Mouse (Mus musculus) limb, embryonic 15.5 days (tissue): Measurements from ENCODE around the gene Sema3d. TPM values are rescaled to one million over a fixed set of nuclear protein-coding genes. Genes with fewer than 3 reads are reported as not detected.

Source experiments
- ATAC-seq: fragments of 200-750 bp; cut with Nextera tagmentation; 2 replicates; pipeline ENCODE4 v1.8.0; 2017; ENCODE audit warnings: low read depth, moderate TSS enrichment; ENCODE audit not compliant: insufficient number of reproducible peaks, low FRiP score, low TSS enrichment
- H3K27ac ChIP-seq: fragments of 300-500 bp; sonication (generic); 2 replicates; pipeline ENCODE4 v1.5.1; 2015; ENCODE audit warnings: moderate library complexity, mild to moderate bottlenecking, inconsistent platforms
- H3K27me3 ChIP-seq: fragments of 300-500 bp; sonication (generic); 2 replicates; pipeline ENCODE4 v1.6.1; 2015; ENCODE audit warnings: inconsistent platforms
- H3K36me3 ChIP-seq: fragments of 300-500 bp; sonication (generic); 2 replicates; pipeline ENCODE4 v1.6.1; 2015; ENCODE audit warnings: inconsistent platforms
- H3K4me1 ChIP-seq: fragments of 300-500 bp; sonication (generic); 2 replicates; pipeline ENCODE4 v1.6.1; 2015; ENCODE audit warnings: inconsistent platforms
- H3K4me2 ChIP-seq: fragments of 300-500 bp; sonication (generic); 2 replicates; pipeline ENCODE4 v1.6.1; 2015; ENCODE audit warnings: mild to moderate bottlenecking, inconsistent platforms
- H3K4me3 ChIP-seq: fragments of 300-500 bp; sonication (generic); 2 replicates; pipeline ENCODE4 v1.5.1; 2015; ENCODE audit warnings: mild to moderate bottlenecking, inconsistent platforms
- H3K9ac ChIP-seq: fragments of 300-500 bp; sonication (generic); 2 replicates; pipeline ENCODE4 v1.6.1; 2015; ENCODE audit warnings: inconsistent platforms
- H3K9me3 ChIP-seq: fragments of 300-500 bp; sonication (generic); 2 replicates; pipeline ENCODE4 v1.6.1; 2016; ENCODE audit warnings: inconsistent platforms
- WGBS: fragments of 180-500 bp; shearing (Covaris S2); methylation state at CpG from one replicate; pipeline ENCODE4 v1.1.7; 2015; 5-methylcytosine and 5-hydroxymethylcytosine counted together
- polyA plus RNA-seq: library from polyadenylated mRNA; unstranded; fragments of >200 nt; fragmentation: Nextera tagmentation; extraction: Ambion mirVana; gene quantifications from 2 replicates; pipeline ENCODE4 v1.2.1, GENCODE M21; 2015

Sema3d gene
- polyA plus RNA-seq, 1 experiment from 2014 or later = 30.2 TPM

GRCm38 (mm10) chr5:12566568-12566967 lies 183.4 kb downstream of the Sema3d start:
- no peaks in the 10 kb centered on the region for H3K9me3 ChIP-seq
- 84% methylated on average over 1 of the region's 1 CpGs for WGBS
- no peak overlapping the region for H3K4me3 ChIP-seq
- no peaks in the 10 kb centered on the region for H3K27me3 ChIP-seq
- H3K36me3 ChIP-seq = no peaks in the 10 kb centered on the region
- no peak overlapping the region for H3K4me2 ChIP-seq
- no peaks in the 10 kb centered on the region for H3K4me1 ChIP-seq
- H3K27ac ChIP-seq = no peak overlapping the region
- ATAC-seq = no peak
- H3K9ac ChIP-seq = no peak overlapping the region

GRCm38 (mm10) chr5:12574551-12574950 lies 191.4 kb downstream of the Sema3d start:
- WGBS = 62% methylated on average over 4 of the region's 4 CpGs
- ATAC-seq = no peak
- H3K36me3 ChIP-seq = no peaks in the 10 kb centered on the region

GRCm38 (mm10) chr5:12575262-12575661 lies 192.1 kb downstream of the Sema3d start:
- Histone ChIP-seq H3K4me1 (no peaks in the 10 kb centered on the region), H3K27me3 (no peaks in the 10 kb centered on the region), H3K9me3 (no peaks in the 10 kb centered on the region), H3K9ac (no peak overlapping the region), H3K4me2 (no peak overlapping the region), H3K36me3 (no peaks in the 10 kb centered on the region), H3K27ac (no peak overlapping the region), H3K4me3 (no peak overlapping the region)
- WGBS = 51% methylated on average over 1 of the region's 1 CpGs
- ATAC-seq = no peak

More at GRCm38 (mm10) chr5:12574551-12574950, 191.4 kb downstream of the Sema3d start:
- Histone ChIP-seq H3K9me3 (no peaks in the 10 kb centered on the region), H3K9ac (no peak overlapping the region), H3K4me2 (no peak overlapping the region), H3K4me1 (no peaks in the 10 kb centered on the region), H3K27ac (no peak overlapping the region), H3K4me3 (no peak overlapping the region), H3K27me3 (no peaks in the 10 kb centered on the region)

- WGBS = 62% methylated on average over 4 of the region's 4 CpGs
- ATAC-seq = no peak
- no peak overlapping the region for H3K4me2 ChIP-seq
- H3K9ac ChIP-seq = no peak overlapping the region
- no peaks in the 10 kb centered on the region for H3K9me3 ChIP-seq
- no peak overlapping the region for H3K4me3 ChIP-seq
- H3K27me3 ChIP-seq = no peaks in the 10 kb centered on the region
- H3K4me1 ChIP-seq = 0 out of 2 replicates have a peak, but pooled peaks cover 2% of the 10 kb centered on the region
- H3K36me3 ChIP-seq = no peaks in the 10 kb centered on the region
- no peak overlapping the region for H3K27ac ChIP-seq
These were observed 196.6 kb downstream of the Sema3d start for GRCm38 (mm10) chr5:12579752-12580151.

DNA sequence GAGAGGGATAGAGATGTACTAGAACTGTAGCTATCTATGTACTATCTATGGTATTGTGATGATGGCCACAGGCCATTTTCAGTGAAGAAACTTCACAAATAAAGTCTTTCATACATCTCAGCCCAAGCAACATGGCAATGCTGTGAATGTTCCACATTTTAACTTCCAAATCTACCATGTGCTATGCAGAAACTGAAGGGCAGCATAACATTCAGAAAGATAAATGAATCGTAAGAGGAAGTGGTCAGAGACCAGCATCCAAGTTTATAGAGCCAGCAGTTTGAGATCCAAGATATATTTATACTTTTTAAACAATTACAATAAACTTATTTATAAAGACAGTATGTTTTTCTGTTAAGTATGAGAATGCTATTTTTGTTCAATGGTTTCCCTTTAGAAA lies 199.4 kb downstream of the Sema3d start:
- no peak overlapping the region for H3K9ac ChIP-seq
- H3K4me3 ChIP-seq = no peak overlapping the region
- 0 out of 2 replicates have a peak, but pooled peaks cover 2% of the 10 kb centered on the region for H3K4me1 ChIP-seq
- H3K36me3 ChIP-seq = 0 out of 2 replicates have a peak, but pooled peaks cover 4% of the 10 kb centered on the region
- H3K27me3 ChIP-seq = no peaks in the 10 kb centered on the region
- whole genome bisulfite sequencing = 89% methylated on average over 1 of the region's 1 CpGs
- no peak overlapping the region for H3K4me2 ChIP-seq
- ATAC-seq = no peak
- no peak overlapping the region for H3K27ac ChIP-seq
- no peaks in the 10 kb centered on the region for H3K9me3 ChIP-seq

GRCm38 (mm10) chr5:12583293-12583834 lies 200.2 kb downstream of the Sema3d start:
- H3K27me3 ChIP-seq = no peaks in the 10 kb centered on the region
- H3K36me3 ChIP-seq = 0 out of 2 replicates have a peak, but pooled peaks cover 4% of the 10 kb centered on the region
- 0 out of 2 replicates have a peak, but pooled peaks cover 2% of the 10 kb centered on the region for H3K4me1 ChIP-seq
- no peak overlapping the region for H3K4me3 ChIP-seq
- ATAC-seq = no peak
- no peaks in the 10 kb centered on the region for H3K9me3 ChIP-seq
- no peak overlapping the region for H3K27ac ChIP-seq
- WGBS = 37% methylated on average over 3 of the region's 3 CpGs
- H3K9ac ChIP-seq = no peak overlapping the region
- H3K4me2 ChIP-seq = no peak overlapping the region

DNA sequence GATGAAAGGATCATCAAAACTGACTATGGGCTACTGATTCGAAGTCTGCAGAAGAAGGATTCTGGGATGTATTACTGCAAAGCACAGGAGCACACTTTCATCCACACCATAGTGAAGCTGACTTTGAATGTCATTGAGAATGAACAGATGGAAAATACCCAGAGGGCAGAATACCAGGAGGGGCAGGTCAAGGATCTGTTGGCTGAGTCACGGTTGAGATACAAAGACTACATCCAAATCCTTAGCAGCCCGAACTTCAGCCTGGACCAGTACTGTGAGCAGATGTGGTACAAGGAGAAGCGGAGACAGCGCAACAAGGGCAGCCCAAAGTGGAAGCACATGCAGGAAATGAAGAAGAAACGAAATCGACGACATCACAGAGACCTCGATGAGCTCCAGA lies 201.7 kb downstream of the Sema3d start:
- H3K36me3 ChIP-seq = 0 out of 2 replicates have a peak, but pooled peaks cover 4% of the 10 kb centered on the region
- H3K27ac ChIP-seq = no peak overlapping the region
- no peak overlapping the region for H3K9ac ChIP-seq
- WGBS = 72% methylated on average over 9 of the region's 9 CpGs
- 0 out of 2 replicates have a peak, but pooled peaks cover 2% of the 10 kb centered on the region for H3K4me1 ChIP-seq
- no peaks in the 10 kb centered on the region for H3K27me3 ChIP-seq
- ATAC-seq = no peak
- no peak overlapping the region for H3K4me2 ChIP-seq
- no peak overlapping the region for H3K4me3 ChIP-seq
- no peaks in the 10 kb centered on the region for H3K9me3 ChIP-seq

DNA sequence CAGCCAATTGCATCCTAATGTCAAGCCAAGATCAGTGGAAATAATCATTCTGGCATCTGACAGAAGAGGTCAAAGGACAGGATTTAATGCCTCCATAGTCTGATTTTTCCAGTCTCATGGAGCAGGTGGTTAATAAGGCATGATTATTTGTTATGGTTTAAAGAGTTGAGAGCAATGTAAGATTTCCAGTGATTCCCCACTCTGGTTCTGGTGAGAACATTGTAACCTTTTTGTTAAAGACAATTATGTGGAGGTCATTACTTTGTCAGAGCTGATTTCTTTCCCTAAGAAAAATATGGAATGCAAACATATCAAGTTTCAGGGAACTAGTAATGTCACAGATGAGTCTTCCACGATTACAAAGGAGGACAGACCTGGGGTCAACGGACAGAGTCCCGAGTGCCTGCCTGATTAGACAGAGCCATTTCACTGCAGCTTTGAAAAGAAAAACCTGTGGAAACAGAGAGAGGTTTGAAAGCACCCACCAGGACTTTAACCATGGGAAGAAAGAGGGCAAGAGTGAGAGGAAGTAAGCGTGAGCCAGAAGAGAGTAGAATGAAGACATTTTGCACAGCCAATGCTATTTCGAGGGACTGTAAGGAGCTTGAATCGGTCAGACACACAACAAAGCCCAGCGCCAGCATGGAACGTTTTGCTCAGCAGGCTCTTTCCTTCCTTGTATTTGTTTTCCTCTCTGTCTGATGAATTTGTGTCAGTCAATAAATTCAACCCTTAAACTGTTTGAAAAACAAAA lies 251.2 kb downstream of the Sema3d start:
- H3K4me3 ChIP-seq = no peak overlapping the region
- no peaks in the 10 kb centered on the region for H3K27me3 ChIP-seq
- no peaks in the 10 kb centered on the region for H3K4me1 ChIP-seq
- no peak overlapping the region for H3K9ac ChIP-seq
- H3K36me3 ChIP-seq = no peaks in the 10 kb centered on the region
- no peaks in the 10 kb centered on the region for H3K9me3 ChIP-seq
- H3K27ac ChIP-seq = no peak overlapping the region
- no peak overlapping the region for H3K4me2 ChIP-seq
- no peak for ATAC-seq
- WGBS = 52% methylated on average over 8 of the region's 8 CpGs

GRCm38 (mm10) chr5:12637763-12638468 lies 254.7 kb downstream of the Sema3d start:
- no peak overlapping the region for H3K9ac ChIP-seq
- no peak overlapping the region for H3K27ac ChIP-seq
- H3K27me3 ChIP-seq = no peaks in the 10 kb centered on the region
- no peaks in the 10 kb centered on the region for H3K9me3 ChIP-seq
- H3K4me3 ChIP-seq = no peak overlapping the region
- no peaks in the 10 kb centered on the region for H3K4me1 ChIP-seq
- WGBS = 38% methylated on average over 7 of the region's 7 CpGs
- no peaks in the 10 kb centered on the region for H3K36me3 ChIP-seq
- no peak for ATAC-seq
- no peak overlapping the region for H3K4me2 ChIP-seq
